In genomic region chr2:180205083-180205955, GRCm38 (mm10) we compare ENCODE assay signal across 18 mouse cellular contexts. TPM values are rescaled to one million over a fixed set of nuclear protein-coding genes. Genes with fewer than 3 reads are reported as not detected.
DNase-seq lines count a peak whose midpoint lies in the region; ATAC-seq and TF ChIP-seq lines count a peak whose summit lies in the region.
"Had no signal": no experiment of that assay in that cellular context is flagged by ENCODE, and none has a peak within 500 bp of the region (broad histone marks: within the 10 kb centered on the region; RNA-seq: fewer than 3 reads in every experiment).

No protein-coding gene starts in this region.

- H3K4me3 ChIP-seq in layer of hippocampus, adult 2 months = no peak overlapping the region
- no peak overlapping the region for H3K4me3 ChIP-seq in hindbrain, embryonic 12.5 days
- H3K4me3 ChIP-seq in midbrain, embryonic 11.5 days (ENCODE audit: low read depth, low read length) = no peak overlapping the region
- H3K4me3 ChIP-seq in neural tube, embryonic 14.5 days (ENCODE audit: low read depth, low read length) = no peak overlapping the region
- H3K4me3 ChIP-seq: heart, embryonic 15.5 days; limb, embryonic 15.5 days; stomach, embryonic 15.5 days had no signal

- H3K9ac ChIP-seq in hindbrain, embryonic 12.5 days = no peak overlapping the region
- H3K9ac ChIP-seq in midbrain, embryonic 11.5 days (ENCODE audit: low read length) = no peak overlapping the region
- H3K9ac ChIP-seq in neural tube, embryonic 14.5 days (replicated peaks; ENCODE audit: low read depth, low read length) = no peak overlapping the region
- H3K9ac ChIP-seq: heart, embryonic 15.5 days; limb, embryonic 15.5 days; stomach, embryonic 15.5 days had no signal

- H3K4me2 ChIP-seq in hindbrain, embryonic 12.5 days (replicated peaks) = no peak overlapping the region
- H3K4me2 ChIP-seq in midbrain, embryonic 11.5 days = no peak overlapping the region
- H3K4me2 ChIP-seq in neural tube, embryonic 14.5 days (ENCODE audit: low read depth, low read length) = no peak overlapping the region
- H3K4me2 ChIP-seq: heart, embryonic 15.5 days; limb, embryonic 15.5 days; stomach, embryonic 15.5 days had no signal

- no peaks in the 10 kb centered on the region for H3K9me3 ChIP-seq in hindbrain, embryonic 12.5 days (replicated peaks)
- H3K9me3 ChIP-seq in midbrain, embryonic 11.5 days (ENCODE audit: control insufficient read depth, low read length) = no peaks in the 10 kb centered on the region
- no peaks in the 10 kb centered on the region for H3K9me3 ChIP-seq in neural tube, embryonic 14.5 days (ENCODE audit: control insufficient read depth, low read length)
- H3K9me3 ChIP-seq: heart, embryonic 15.5 days; limb, embryonic 15.5 days; stomach, embryonic 15.5 days had no signal

- DNase-seq in layer of hippocampus, adult 2 months (ENCODE audit: low spot score in 2 of 2) = no peak
- DNase-seq in layer of hippocampus, adult 18-20 months (ENCODE audit: low spot score in 2 of 2) = no peak
- DNase-seq in midbrain, embryonic 11.5 days (ENCODE audit: low spot score, missing footprints) = no peak
- no peak for DNase-seq in liver
- no peak for DNase-seq in kidney, postnatal 4 days
- DNase-seq: adrenal gland, postnatal 10 days; cerebellum, adult 8-10 months; layer of hippocampus, adult 9-11 months; lung, adult 18-20 months; lung, postnatal 4 days; retina, postnatal 1 day had no signal

- ATAC-seq in hindbrain, embryonic 12.5 days (ENCODE audit: low FRiP score) = peak; percentile 77
- ATAC-seq in midbrain, embryonic 11.5 days (ENCODE audit: low FRiP score) = peak; percentile 61
- peak; percentile 82 for ATAC-seq in neural tube, embryonic 14.5 days (ENCODE audit: low read depth)
- ATAC-seq in megakaryocyte-erythroid progenitor cell, adult 5-6 weeks (replicated peaks; ENCODE audit: low FRiP score, low TSS enrichment, poor library complexity, severe bottlenecking) = no peak
- ATAC-seq: CD4-positive, CD25-positive, alpha-beta regulatory T cell, adult 4 months had no signal

- WGBS in hindbrain, embryonic 12.5 days = 68% methylated on average over 12 of the region's 12 CpGs
- 88% methylated on average over 12 of the region's 12 CpGs for WGBS in midbrain, embryonic 11.5 days
- 37% methylated on average over 12 of the region's 12 CpGs for WGBS in neural tube, embryonic 14.5 days

- peak overlapping the region; percentile 75 for H3K27ac ChIP-seq in layer of hippocampus, adult 2 months
- peak overlapping the region; percentile 77 for H3K27ac ChIP-seq in hindbrain, embryonic 12.5 days
- H3K27ac ChIP-seq in midbrain, embryonic 11.5 days (ENCODE audit: low read depth, low read length) = no peak overlapping the region
- H3K27ac ChIP-seq in neural tube, embryonic 14.5 days (ENCODE audit: low read depth, low read length) = peak overlapping the region; percentile 60
- H3K27ac ChIP-seq: heart, embryonic 15.5 days; limb, embryonic 15.5 days; stomach, embryonic 15.5 days had no signal

- H3K4me1 ChIP-seq in hindbrain, embryonic 12.5 days = peaks cover 34% of the 10 kb centered on the region
- H3K4me1 ChIP-seq in midbrain, embryonic 11.5 days (ENCODE audit: control insufficient read depth, insufficient read depth, low read length) = no peaks in the 10 kb centered on the region
- peaks cover 6% of the 10 kb centered on the region; the same call in 1 of the 2 replicates for H3K4me1 ChIP-seq in neural tube, embryonic 14.5 days (ENCODE audit: control insufficient read depth, insufficient read depth, low read length)

- no peak for TF ChIP-seq CTCF in layer of hippocampus, adult 2 months (conservative IDR thresholded peaks at IDR 0.05)

- H3K36me3 ChIP-seq in hindbrain, embryonic 12.5 days = no peaks in the 10 kb centered on the region
- no peaks in the 10 kb centered on the region for H3K36me3 ChIP-seq in midbrain, embryonic 11.5 days (ENCODE audit: control insufficient read depth, insufficient read depth, low read length)
- no peaks in the 10 kb centered on the region for H3K36me3 ChIP-seq in neural tube, embryonic 14.5 days (ENCODE audit: control insufficient read depth, insufficient read depth, low read length)

- H3K27me3 ChIP-seq in hindbrain, embryonic 12.5 days = no peaks in the 10 kb centered on the region
- H3K27me3 ChIP-seq in midbrain, embryonic 11.5 days (ENCODE audit: control insufficient read depth, insufficient read depth, low read length) = no peaks in the 10 kb centered on the region
- no peaks in the 10 kb centered on the region for H3K27me3 ChIP-seq in neural tube, embryonic 14.5 days (ENCODE audit: control insufficient read depth, insufficient read depth, low read length)
- H3K27me3 ChIP-seq: heart, embryonic 15.5 days; limb, embryonic 15.5 days; stomach, embryonic 15.5 days had no signal

RNA-seq across cellular contexts. Expression of gene Lama5, which starts 20.3 kb away (rescaled TPM):
- 1 to 10 TPM; 6.9 to 8.9 TPM for total RNA-seq in layer of hippocampus, adult 2 months (2021)
- 1 to 10 TPM; 6.6 to 7.2 TPM for total RNA-seq in layer of hippocampus, adult 18-20 months (2021)
- polyA plus RNA-seq in hindbrain, embryonic 12.5 days (2016; fragmentation: Nextera tagmentation; extraction: Ambion mirVana) = 5.8 and 8.7 TPM in 2 replicates
- polyA plus RNA-seq in midbrain, embryonic 11.5 days (2014; fragmentation: Nextera tagmentation; extraction: Ambion mirVana) = 3.8 and 3.9 TPM in 2 replicates
- 1.2 and 2.0 TPM in 2 replicates for polyA plus RNA-seq in neural tube, embryonic 14.5 days (2014; fragmentation: Nextera tagmentation; extraction: Ambion mirVana)
- 0.04 and 0.25 TPM in 2 replicates for total RNA-seq in megakaryocyte-erythroid progenitor cell, adult 5-6 weeks (2014; fragmentation: Nextera tagmentation)
- 0.05 TPM in 1 of 2 replicates, not detected in the other for total RNA-seq in megakaryocyte-erythroid progenitor cell, adult 5-6 weeks (2017)

RNA-seq across cellular contexts. Expression of gene Adrm1, which starts 34.0 kb away (rescaled TPM):
- 100 to 1,000 TPM; 105 to 108 TPM for total RNA-seq in layer of hippocampus, adult 2 months (2021)
- total RNA-seq in layer of hippocampus, adult 18-20 months (2021) = 100 to 1,000 TPM; 103 to 105 TPM
- 198 and 200 TPM in 2 replicates for polyA plus RNA-seq in hindbrain, embryonic 12.5 days (2016; fragmentation: Nextera tagmentation; extraction: Ambion mirVana)
- 170 and 171 TPM in 2 replicates for polyA plus RNA-seq in midbrain, embryonic 11.5 days (2014; fragmentation: Nextera tagmentation; extraction: Ambion mirVana)
- 147 and 154 TPM in 2 replicates for polyA plus RNA-seq in neural tube, embryonic 14.5 days (2014; fragmentation: Nextera tagmentation; extraction: Ambion mirVana)
- total RNA-seq in megakaryocyte-erythroid progenitor cell, adult 5-6 weeks (2014; fragmentation: Nextera tagmentation) = 143 and 144 TPM in 2 replicates
- 51.7 and 76.2 TPM in 2 replicates for total RNA-seq in megakaryocyte-erythroid progenitor cell, adult 5-6 weeks (2017)

RNA-seq across cellular contexts. Expression of gene Rps21, which starts 51.9 kb away (rescaled TPM):
- 100 to 1,000 TPM; 713 to 738 TPM for total RNA-seq in layer of hippocampus, adult 2 months (2021)
- 100 to 1,000 TPM; 772 to 807 TPM for total RNA-seq in layer of hippocampus, adult 18-20 months (2021)
- polyA plus RNA-seq in hindbrain, embryonic 12.5 days (2016; fragmentation: Nextera tagmentation; extraction: Ambion mirVana) = 393 and 423 TPM in 2 replicates
- polyA plus RNA-seq in midbrain, embryonic 11.5 days (2014; fragmentation: Nextera tagmentation; extraction: Ambion mirVana) = 443 and 494 TPM in 2 replicates
- 398 and 421 TPM in 2 replicates for polyA plus RNA-seq in neural tube, embryonic 14.5 days (2014; fragmentation: Nextera tagmentation; extraction: Ambion mirVana)
- total RNA-seq in megakaryocyte-erythroid progenitor cell, adult 5-6 weeks (2014; fragmentation: Nextera tagmentation) = 3,693 and 4,041 TPM in 2 replicates
- total RNA-seq in megakaryocyte-erythroid progenitor cell, adult 5-6 weeks (2017) = 2,831 and 3,324 TPM in 2 replicates

Comparison
In these comparisons a context has a peak if more than half of its experiments do, and no peak if none do; other contexts are left out.
1. RNA of gene Lama5, which starts 20.3 kb away (total RNA-seq): 6.9 to 8.9 TPM in layer of hippocampus, adult 2 months and 6.6 to 7.2 TPM in layer of hippocampus, adult 18-20 months; 0.04 to 0.25 TPM in megakaryocyte-erythroid progenitor cell, adult 5-6 weeks; every median in the first group is over 4 times any median in the second.